Mouse (Mus musculus) kidney, adult 2 months (tissue): Measurements from ENCODE around the gene Brcc3. TPM values are rescaled to one million over a fixed set of nuclear protein-coding genes. Genes with fewer than 3 reads are reported as not detected.
A peak's percentile ranks its signal among the peaks of the same experiment; 100 is the strongest.
"Not testable (repeated sequence)": the region's sequence is repeated elsewhere in the genome, so short reads cannot be mapped to it uniquely, and the experiment has no call there.

Experiments
- DNase-seq: peaks from one replicate; pipeline ENCODE4 v3.0.0; 2021
- H3K27ac ChIP-seq: fragments of 200-500 bp; 2 replicates; pipeline ENCODE4 v1.5.1; 2012; ENCODE audit warnings: low read depth, low read length, control low read depth, inconsistent platforms; ENCODE audit not compliant: insufficient read depth
- H3K27me3 ChIP-seq: fragments of 200-500 bp; replicated peaks from 2 replicates; pipeline ENCODE4 v1.6.1; 2012; ENCODE audit warnings: mild to moderate bottlenecking, moderate library complexity, low read length, inconsistent platforms; ENCODE audit not compliant: control insufficient read depth, insufficient read depth
- H3K36me3 ChIP-seq: fragments of 200-500 bp; 2 replicates; pipeline ENCODE4 v1.6.1; 2012; ENCODE audit warnings: mild to moderate bottlenecking, moderate library complexity, low read length, inconsistent platforms; ENCODE audit not compliant: control insufficient read depth, insufficient read depth
- H3K4me1 ChIP-seq: fragments of 200-500 bp; 2 replicates; pipeline ENCODE4 v1.6.1; 2011; ENCODE audit warnings: low read length; ENCODE audit not compliant: control insufficient read depth, insufficient read depth
- H3K4me3 ChIP-seq: fragments of 200-500 bp; 2 replicates; pipeline ENCODE4 v1.5.1; 2011; ENCODE audit warnings: mild to moderate bottlenecking, low read depth, low read length, control low read depth; ENCODE audit not compliant: insufficient read depth
- CTCF ChIP-seq: fragments of 200-500 bp; conservative IDR thresholded peaks from 2 replicates; pipeline ENCODE4 v1.5.1; 2011; ENCODE audit warnings: low read depth, mild to moderate bottlenecking, control low read depth, low read length, moderate library complexity, mixed read lengths; ENCODE audit not compliant: insufficient read depth, insufficient read length
- POLR2A ChIP-seq: fragments of 200-500 bp; IDR thresholded peaks from one replicate; pipeline ENCODE4 v1.6.1; 2011; ENCODE audit warnings: low read depth, low read length, control low read depth
- WGBS: fragments of 180-500 bp; shearing (Covaris S2); methylation state at CpG from one replicate; pipeline ENCODE4 v1.1.7; 2018; 5-methylcytosine and 5-hydroxymethylcytosine counted together
- polyA plus RNA-seq: library from polyadenylated mRNA; depleted of rRNA; stranded (reverse); fragments of >200 nt; gene quantifications from 2 replicates; pipeline ENCODE4 v1.2.3, GENCODE M21; 2012; rRNA removed

Gene Brcc3
- polyA plus RNA-seq, 1 experiment, result 14.3 TPM

GRCm38 (mm10) chrX:75399471-75399870, 17.0 kb upstream of the Brcc3 start:
- Histone ChIP-seq H3K27ac (no peak overlapping the region), H3K36me3 (peaks cover 1% of the 10 kb centered on the region; the same call in 1 of the 2 replicates), H3K4me3 (no peak overlapping the region), H3K27me3 (no peaks in the 10 kb centered on the region), H3K4me1 (no peaks in the 10 kb centered on the region)
- WGBS, result 40% methylated on average over 1 of the region's 1 CpGs
- peak; percentile 69 for DNase-seq
- TF ChIP-seq POLR2A (no peak), CTCF (no peak)

GRCm38 (mm10) chrX:75402668-75403067, 13.8 kb upstream of the Brcc3 start:
- peak overlapping the region; percentile 60; the same call in 1 of the 2 replicates for H3K27ac ChIP-seq
- H3K27me3 ChIP-seq, result no peaks in the 10 kb centered on the region
- peak; percentile 58 for DNase-seq
- H3K4me1 ChIP-seq, result no peaks in the 10 kb centered on the region
- TF ChIP-seq CTCF (no peak), POLR2A (no peak)
- no peak overlapping the region for H3K4me3 ChIP-seq
- WGBS, result 70% methylated on average over 2 of the region's 2 CpGs
- H3K36me3 ChIP-seq, result no peaks in the 10 kb centered on the region

- Histone ChIP-seq H3K36me3 (no peaks in the 10 kb centered on the region), H3K27me3 (no peaks in the 10 kb centered on the region), H3K27ac (peak overlapping the region; percentile 60), H3K4me1 (no peaks in the 10 kb centered on the region), H3K4me3 (no peak overlapping the region)
- DNase-seq, result no peak
- TF ChIP-seq POLR2A (no peak), CTCF (no peak)
These were observed 13.1 kb upstream of the Brcc3 start for GRCm38 (mm10) chrX:75403350-75403749.

DNA sequence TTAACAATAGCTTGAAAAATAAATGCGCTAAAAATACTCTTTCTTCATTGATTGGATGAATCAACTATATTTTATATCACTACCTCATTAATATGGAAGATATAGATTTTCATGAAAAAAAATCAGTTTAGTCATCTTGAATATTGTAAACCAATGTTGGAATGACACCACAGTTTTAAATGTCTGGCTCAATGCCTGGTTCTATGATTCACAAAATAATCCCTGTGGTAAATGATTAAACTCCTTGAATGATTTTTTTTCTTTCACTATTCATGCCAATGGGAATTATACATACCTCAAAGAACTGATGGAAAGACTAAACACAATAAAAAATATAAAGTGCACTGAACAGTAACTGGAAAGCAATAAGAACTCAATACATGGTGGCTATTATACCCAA, 6.7 kb upstream of the Brcc3 start:
- H3K27ac ChIP-seq, result no peak overlapping the region
- H3K36me3 ChIP-seq, result no peaks in the 10 kb centered on the region
- H3K4me1 ChIP-seq, result no peaks in the 10 kb centered on the region
- DNase-seq, result no peak
- H3K4me3 ChIP-seq, result no peak overlapping the region
- H3K27me3 ChIP-seq, result no peaks in the 10 kb centered on the region
- TF ChIP-seq POLR2A (no peak), CTCF (no peak)
- WGBS, result 97% methylated on average over 1 of the region's 1 CpGs

- no peak overlapping the region for H3K4me3 ChIP-seq
- H3K36me3 ChIP-seq, result no peaks in the 10 kb centered on the region; the same call in none of the 2 replicates
- H3K4me1 ChIP-seq, result no peaks in the 10 kb centered on the region
- 90% methylated on average over 1 of the region's 1 CpGs for WGBS
- H3K27me3 ChIP-seq, result no peaks in the 10 kb centered on the region
- H3K27ac ChIP-seq, result no peak overlapping the region
- no peak for DNase-seq
- no peak for TF ChIP-seq POLR2A
- no peak for TF ChIP-seq CTCF
These were observed 38.2 kb downstream of the Brcc3 start for GRCm38 (mm10) chrX:75454597-75454996.

GRCm38 (mm10) chrX:75475182-75475644, 58.8 kb downstream of the Brcc3 start:
- H3K36me3 ChIP-seq, H3K27ac ChIP-seq, H3K27me3 ChIP-seq, H3K4me1 ChIP-seq: not testable (repeated sequence)
- H3K4me3 ChIP-seq, result peak overlapping the region; percentile 53
- WGBS, result 1% methylated on average over 37 of the region's 37 CpGs
- peak; percentile 51 for DNase-seq

GRCm38 (mm10) chrX:75489886-75490285, 73.5 kb downstream of the Brcc3 start:
- Histone ChIP-seq H3K4me1 (no peaks in the 10 kb centered on the region), H3K27ac (no peak overlapping the region), H3K27me3 (no peaks in the 10 kb centered on the region), H3K4me3 (no peak overlapping the region), H3K36me3 (no peaks in the 10 kb centered on the region)
- no peak for DNase-seq
- TF ChIP-seq POLR2A (no peak), CTCF (no peak)
- WGBS, result 86% methylated on average over 1 of the region's 1 CpGs

Other genes with a start within 250 kb of the Brcc3 start
- 10.1 and 16.8 TPM in 2 replicates for gene Fundc2, start 34.2 kb upstream of the Brcc3 start, polyA plus RNA-seq
- 1.4 and 2.2 TPM in 2 replicates for gene F8, start 34.0 kb upstream of the Brcc3 start, polyA plus RNA-seq
- 3.7 and 5.8 TPM in 2 replicates for gene Cmc4, start within 50 bp of the Brcc3 start, polyA plus RNA-seq
- 4.3 and 5.2 TPM in 2 replicates for gene Mtcp1, start within 50 bp of the Brcc3 start, polyA plus RNA-seq
- gene Vbp1, start 97.7 kb downstream of the Brcc3 start, polyA plus RNA-seq, result 2.8 and 6.3 TPM in 2 replicates
- 0.29 and 0.38 TPM in 2 replicates for gene Rab39b, start 161.6 kb downstream of the Brcc3 start, polyA plus RNA-seq